Mouse (Mus musculus) Patski (cell line): Measurements from ENCODE around the gene Dvl2. TPM values are rescaled to one million over a fixed set of nuclear protein-coding genes. Genes with fewer than 3 reads are reported as not detected.

ENCODE experiments used
- ATAC-seq: fragments of 100-300 bp; one replicate; pipeline ENCODE4 v1.8.0; 2021
- CTCF ChIA-PET: fragments of 350-600 bp; sonication (Branson Sonifier 250); formaldehyde crosslinking; loops from one replicate; lab custom pipeline; 2022; ENCODE audit warnings: inconsistent platforms; lab: Charles Lee
- POLR2A ChIA-PET: fragments of 350-600 bp; sonication (Branson Sonifier 250); formaldehyde crosslinking; loops from one replicate; lab custom pipeline; 2022; ENCODE audit warnings: antibody characterized with exemption, inconsistent platforms; lab: Charles Lee
- DNase-seq: peaks from one replicate; pipeline ENCODE4 v3.0.0-alpha.2; 2011; ENCODE audit warnings: low read depth, low spot score
- H3K27me3 ChIP-seq: fragments of 371-371 bp; one replicate; pipeline ENCODE4 v1.5.1; 2021
- CTCF ChIP-seq: fragments of 100-300 bp; IDR thresholded peaks from one replicate; pipeline ENCODE4 v1.5.1; 2021
- in situ Hi-C: fragments of 300-500 bp; cut with MboI; formaldehyde crosslinking; loops from 3 replicates; pipeline ENCODE4 v1.11.1; 2018; ENCODE audit warnings: low pct_unique_long_range_greater_than_20kb, mixed read lengths
- polyA plus RNA-seq: library from polyadenylated mRNA; unstranded; gene quantifications from one replicate; pipeline ENCODE4 v1.2.3, GENCODE M21; 2021

Gene Dvl2
- polyA plus RNA-seq, 1 experiment from 2014 or later = 41.6 TPM

GRCm38 (mm10) chr11:69992932-69993331, 7.5 kb upstream of the Dvl2 start:
- CTCF ChIA-PET = no interaction called here
- POLR2A ChIA-PET = interaction anchor here (0.9 kb wide), 1 partner anchor 12 kb away, joined by 3 read pairs; the partner anchor contains the start of gene Ctdnep1
- no peak for TF ChIP-seq CTCF

GRCm38 (mm10) chr11:69994401-69995090, 5.8 kb upstream of the Dvl2 start:
- DNase-seq = no peak
- in situ Hi-C loops = loop anchor here (25.0 kb wide), 2 partner anchors 582 to 907 kb away; partner anchors contain the start of genes Kdm6b, Per1 and Vamp2
- POLR2A ChIA-PET = no interaction called here
- no peaks in the 10 kb centered on the region for H3K27me3 ChIP-seq
- ATAC-seq = no peak
- no peak for TF ChIP-seq CTCF
- CTCF ChIA-PET = no interaction called here

More at GRCm38 (mm10) chr11:69992932-69993331, 7.5 kb upstream of the Dvl2 start:
- DNase-seq (no peak), ATAC-seq (no peak)
- H3K27me3 ChIP-seq = no peaks in the 10 kb centered on the region
- in situ Hi-C loops = loop anchor here (25.0 kb wide), 2 partner anchors 581 to 906 kb away; partner anchors contain the start of genes Kdm6b, Per1 and Vamp2

GRCm38 (mm10) chr11:69995391-69995960, 4.9 kb upstream of the Dvl2 start, which contains the start of gene Phf23:
TSS of gene Phf23 (plus strand) at chr11:69995777.
- DNase-seq (peak; percentile 97), ATAC-seq (peak; percentile 63)
- CTCF ChIA-PET = interaction anchor here (1.4 to 1.6 kb wide), 2 partner anchors 14 to 61 kb away, joined by 4 to 5 read pairs; no protein-coding TSS in a partner anchor
- in situ Hi-C loops = loop anchor here (25.0 kb wide), 2 partner anchors 583 to 908 kb away; partner anchors contain the start of genes Kdm6b, Per1 and Vamp2
- TF ChIP-seq CTCF = no peak
- POLR2A ChIA-PET = interaction anchor here (0.5 to 1.7 kb wide), 4 partner anchors 13 to 95 kb away, joined by 3 to 7 read pairs (median 5); partner anchors contain the start of genes Acadvl and Elp5
- no peaks in the 10 kb centered on the region for H3K27me3 ChIP-seq

- no peak for TF ChIP-seq CTCF
- ChIA-PET CTCF (interaction anchor here (1.4 to 1.6 kb wide), 2 partner anchors 13 to 62 kb away, joined by 4 to 5 read pairs; no protein-coding TSS in a partner anchor), POLR2A (interaction anchor here (0.5 to 1.7 kb wide), 7 partner anchors 10 to 96 kb away, joined by 3 to 7 read pairs (median 3); partner anchors contain the start of genes Acadvl and Elp5)
- ATAC-seq = no peak
- in situ Hi-C loops = loop anchor here (25.0 kb wide), 2 partner anchors 584 to 909 kb away; partner anchors contain the start of genes Kdm6b, Per1 and Vamp2
- no peaks in the 10 kb centered on the region for H3K27me3 ChIP-seq
- no peak for DNase-seq
Measured at GRCm38 (mm10) chr11:69996161-69997061, 4.0 kb upstream of the Dvl2 start.

- in situ Hi-C loops = loop anchor here (25.0 kb wide), 2 partner anchors 585 to 910 kb away; partner anchors contain the start of genes Kdm6b, Per1 and Vamp2
- DNase-seq (no peak), ATAC-seq (peak; percentile 38)
- ChIA-PET CTCF (interaction anchor here (1.4 to 1.6 kb wide), 2 partner anchors 13 to 63 kb away, joined by 4 to 5 read pairs; no protein-coding TSS in a partner anchor), POLR2A (interaction anchor here (1.0 to 1.7 kb wide), 5 partner anchors 9 to 31 kb away, joined by 3 to 7 read pairs (median 6); partner anchors contain the start of genes Acadvl and Elp5)
- no peak for TF ChIP-seq CTCF
- no peaks in the 10 kb centered on the region for H3K27me3 ChIP-seq
Measured at GRCm38 (mm10) chr11:69997070-69997509, 3.3 kb upstream of the Dvl2 start.

GRCm38 (mm10) chr11:69998567-69999491, 1.6 kb upstream of the Dvl2 start:
- ChIA-PET CTCF (no interaction called here), POLR2A (interaction anchor here (1.0 kb wide), 2 partner anchors 10 to 15 kb away, joined by 3 to 4 read pairs; no protein-coding TSS in a partner anchor)
- in situ Hi-C loops = loop anchor here (25.0 kb wide), 2 partner anchors 587 to 912 kb away; partner anchors contain the start of genes Kdm6b, Per1 and Vamp2
- no peak for ATAC-seq
- H3K27me3 ChIP-seq = no peaks in the 10 kb centered on the region
- TF ChIP-seq CTCF = no peak
- no peak for DNase-seq

- ChIA-PET CTCF (no interaction called here), POLR2A (interaction anchor here (0.9 kb wide), 1 partner anchor 18 kb away, joined by 4 read pairs; the partner anchor contains the start of gene Elp5)
- ATAC-seq = no peak
- DNase-seq = no peak
- no peaks in the 10 kb centered on the region for H3K27me3 ChIP-seq
- in situ Hi-C loops = loop anchor here (25.0 kb wide), 2 partner anchors 587 to 912 kb away; partner anchors contain the start of genes Kdm6b, Per1 and Vamp2
- TF ChIP-seq CTCF = no peak
Measured at GRCm38 (mm10) chr11:69999666-70000065, 729 bp upstream of the Dvl2 start.

- ChIA-PET POLR2A (no interaction called here), CTCF (interaction anchor here (0.6 to 1.4 kb wide), 5 partner anchors 13 to 77 kb away, joined by 3 to 7 read pairs (median 4); partner anchors contain the start of genes Acadvl and Dlg4)
- no peak for TF ChIP-seq CTCF
Measured at GRCm38 (mm10) chr11:70001159-70001558, 764 bp downstream of the Dvl2 start.

More at GRCm38 (mm10) chr11:70001159-70001558, 764 bp downstream of the Dvl2 start:
- in situ Hi-C loops = no loop called here
- ATAC-seq (no peak), DNase-seq (no peak)
- H3K27me3 ChIP-seq = no peaks in the 10 kb centered on the region
